Mouse (Mus musculus) kidney, adult 2 months (tissue): ENCODE data around the gene Prox1. TPM values are rescaled to one million over a fixed set of nuclear protein-coding genes. Genes with fewer than 3 reads are reported as not detected.

Experiments
- DNase-seq: peaks from one replicate; pipeline ENCODE4 v3.0.0; 2021
- H3K27ac ChIP-seq: fragments of 200-500 bp; 2 replicates; pipeline ENCODE4 v1.5.1; 2012; ENCODE audit warnings: low read depth, low read length, control low read depth, inconsistent platforms; ENCODE audit not compliant: insufficient read depth
- H3K27me3 ChIP-seq: fragments of 200-500 bp; replicated peaks from 2 replicates; pipeline ENCODE4 v1.6.1; 2012; ENCODE audit warnings: mild to moderate bottlenecking, moderate library complexity, low read length, inconsistent platforms; ENCODE audit not compliant: control insufficient read depth, insufficient read depth
- H3K36me3 ChIP-seq: fragments of 200-500 bp; 2 replicates; pipeline ENCODE4 v1.6.1; 2012; ENCODE audit warnings: mild to moderate bottlenecking, moderate library complexity, low read length, inconsistent platforms; ENCODE audit not compliant: control insufficient read depth, insufficient read depth
- H3K4me1 ChIP-seq: fragments of 200-500 bp; 2 replicates; pipeline ENCODE4 v1.6.1; 2011; ENCODE audit warnings: low read length; ENCODE audit not compliant: control insufficient read depth, insufficient read depth
- H3K4me3 ChIP-seq: fragments of 200-500 bp; 2 replicates; pipeline ENCODE4 v1.5.1; 2011; ENCODE audit warnings: mild to moderate bottlenecking, low read depth, low read length, control low read depth; ENCODE audit not compliant: insufficient read depth
- CTCF ChIP-seq: fragments of 200-500 bp; conservative IDR thresholded peaks from 2 replicates; pipeline ENCODE4 v1.5.1; 2011; ENCODE audit warnings: low read depth, mild to moderate bottlenecking, control low read depth, low read length, moderate library complexity, mixed read lengths; ENCODE audit not compliant: insufficient read depth, insufficient read length
- POLR2A ChIP-seq: fragments of 200-500 bp; IDR thresholded peaks from one replicate; pipeline ENCODE4 v1.6.1; 2011; ENCODE audit warnings: low read depth, low read length, control low read depth
- WGBS: fragments of 180-500 bp; shearing (Covaris S2); methylation state at CpG from one replicate; pipeline ENCODE4 v1.1.7; 2018; 5-methylcytosine and 5-hydroxymethylcytosine counted together
- polyA plus RNA-seq: library from polyadenylated mRNA; depleted of rRNA; stranded (reverse); fragments of >200 nt; gene quantifications from 2 replicates; pipeline ENCODE4 v1.2.3, GENCODE M21; 2012

Prox1 gene
- polyA plus RNA-seq, 1 experiment = 2.7 TPM

DNA sequence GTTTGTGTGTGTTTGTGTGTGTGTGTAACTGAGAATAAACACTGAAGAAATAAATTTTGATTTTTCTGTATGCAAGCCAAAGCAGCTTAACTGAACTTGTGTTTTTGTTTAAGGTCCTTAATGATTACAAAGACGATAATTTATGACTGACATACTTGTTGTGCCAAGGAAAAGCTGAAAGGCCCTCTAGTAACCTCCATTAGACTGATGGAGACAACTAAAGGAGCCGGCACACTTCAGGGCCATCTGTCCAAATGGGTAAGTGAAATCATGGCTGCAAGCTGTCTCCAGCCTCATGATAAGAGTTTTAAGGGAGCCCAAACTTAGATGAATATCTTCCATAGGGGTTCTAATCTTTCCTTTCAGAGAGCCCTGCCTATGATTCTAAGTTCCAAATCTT is 15.5 kb downstream of the Prox1 start:
- no peaks in the 10 kb centered on the region for H3K36me3 ChIP-seq
- no peak for DNase-seq
- 44% methylated on average over 2 of the region's 2 CpGs for WGBS

DNA sequence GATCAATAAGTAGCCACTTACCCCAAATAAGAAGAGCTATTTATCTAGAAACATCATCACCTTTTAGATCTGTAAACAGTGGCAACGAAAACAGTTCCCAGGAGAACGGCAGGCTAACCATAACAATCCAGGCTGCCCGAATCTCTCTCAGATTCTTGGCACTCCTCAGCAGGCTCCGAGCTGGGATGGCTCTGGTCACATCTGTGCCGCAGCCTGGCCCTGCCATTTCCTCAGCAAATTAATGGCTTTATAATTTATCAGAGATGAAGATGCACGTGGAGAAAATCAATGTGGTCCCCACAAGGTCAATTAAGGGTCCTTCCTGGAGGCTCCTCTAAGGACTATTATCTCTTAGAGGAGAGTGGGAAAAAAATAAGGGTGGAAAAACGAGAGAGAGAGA is 16.2 kb downstream of the Prox1 start:
- Histone ChIP-seq H3K36me3 (no peaks in the 10 kb centered on the region), H3K27me3 (no peaks in the 10 kb centered on the region; the same call in 1 of the 2 replicates), H3K4me3 (no peak overlapping the region), H3K4me1 (no peaks in the 10 kb centered on the region), H3K27ac (no peak overlapping the region)
- no peak for DNase-seq
- 39% methylated on average over 7 of the region's 7 CpGs for WGBS
- no peak for TF ChIP-seq CTCF
- no peak for TF ChIP-seq POLR2A

More for the DNA sequence above, 15.5 kb downstream of the Prox1 start:
- Histone ChIP-seq H3K27ac (no peak overlapping the region), H3K27me3 (no peaks in the 10 kb centered on the region; the same call in 1 of the 2 replicates), H3K4me3 (no peak overlapping the region), H3K4me1 (no peaks in the 10 kb centered on the region)
- TF ChIP-seq POLR2A (no peak), CTCF (no peak)

DNA sequence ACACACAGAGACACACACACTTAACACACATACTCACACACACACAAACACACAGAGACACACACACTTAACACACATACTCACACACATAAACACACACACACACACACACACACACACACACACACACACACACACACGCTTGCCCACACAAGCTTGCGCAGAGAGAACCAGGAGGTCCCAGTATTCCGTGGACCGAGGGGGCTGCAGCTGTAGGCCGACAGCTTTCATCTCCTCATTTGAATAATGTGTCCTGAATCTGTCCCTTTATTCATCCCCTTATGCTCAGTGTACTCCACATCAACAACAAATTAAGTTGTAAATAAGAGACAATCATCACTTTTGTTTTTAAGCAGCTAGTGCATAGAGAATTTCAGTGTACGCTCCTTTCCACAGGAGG is 17.9 kb downstream of the Prox1 start:
- no peak for DNase-seq
- 95% methylated on average over 6 of the region's 6 CpGs for WGBS

DNA sequence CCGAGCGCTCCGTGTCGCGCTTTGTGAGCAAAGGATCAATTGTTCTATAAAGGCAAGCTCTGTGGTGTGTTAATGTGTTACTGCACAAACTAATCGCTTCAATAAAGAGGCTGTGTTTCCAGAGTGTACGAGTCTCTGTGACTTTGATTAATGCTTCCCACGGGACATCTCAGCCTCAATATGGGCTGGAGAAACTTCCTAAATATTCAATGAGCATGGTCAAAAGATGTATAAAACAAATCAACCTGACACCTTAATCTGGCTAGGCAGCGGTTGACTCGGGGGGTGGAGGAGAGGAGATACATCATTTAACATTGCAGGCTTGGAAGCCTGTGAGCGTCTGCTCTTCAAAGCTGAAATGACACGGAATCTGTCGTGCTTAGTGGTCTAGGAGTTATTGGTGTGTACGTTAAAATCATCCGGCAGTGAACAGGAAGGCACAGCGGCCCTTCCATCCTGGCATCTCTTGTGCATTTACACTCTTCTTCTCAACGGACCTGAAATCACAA is 21.2 kb downstream of the Prox1 start:
- Histone ChIP-seq H3K27ac (no peak overlapping the region), H3K4me3 (no peak overlapping the region), H3K4me1 (no peaks in the 10 kb centered on the region), H3K36me3 (no peaks in the 10 kb centered on the region), H3K27me3 (no peaks in the 10 kb centered on the region)
- TF ChIP-seq CTCF (no peak), POLR2A (no peak)
- WGBS = 32% methylated on average over 17 of the region's 17 CpGs
- no peak for DNase-seq

More for the DNA sequence above, 17.9 kb downstream of the Prox1 start:
- Histone ChIP-seq H3K36me3 (no peaks in the 10 kb centered on the region), H3K27ac (no peak overlapping the region), H3K4me1 (no peaks in the 10 kb centered on the region), H3K4me3 (no peak overlapping the region), H3K27me3 (no peaks in the 10 kb centered on the region; the same call in 1 of the 2 replicates)
- TF ChIP-seq CTCF = no peak

DNA sequence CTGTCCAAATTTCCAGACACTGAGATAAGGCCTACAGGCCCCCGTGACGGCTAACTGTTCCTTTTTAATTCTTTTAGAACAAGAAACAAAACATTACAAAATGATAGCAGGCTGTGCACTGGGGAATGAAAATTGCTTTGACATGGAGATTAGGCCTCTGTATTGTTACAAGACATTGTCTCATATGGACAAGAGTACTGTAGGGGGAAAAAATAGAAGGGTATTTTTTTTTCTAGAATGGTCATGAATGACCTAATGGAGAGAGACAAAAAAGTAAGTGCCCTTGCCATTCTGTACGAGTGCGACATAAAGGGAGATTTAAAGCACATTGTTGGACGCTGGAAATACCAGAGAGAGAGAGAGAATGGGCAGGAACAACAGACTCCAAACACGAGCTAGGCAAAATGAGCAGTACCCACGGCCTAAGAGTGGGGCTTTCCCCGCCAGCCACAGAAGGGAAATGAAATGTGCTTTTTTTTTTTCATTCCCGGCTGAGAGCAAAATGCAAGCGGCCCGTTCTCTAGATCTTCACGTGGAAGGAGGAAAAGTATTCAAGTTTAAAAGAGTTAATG is 21.8 kb downstream of the Prox1 start:
- 44% methylated on average over 12 of the region's 12 CpGs for WGBS
- Histone ChIP-seq H3K4me1 (no peaks in the 10 kb centered on the region), H3K36me3 (no peaks in the 10 kb centered on the region), H3K27me3 (no peaks in the 10 kb centered on the region), H3K4me3 (no peak overlapping the region), H3K27ac (no peak overlapping the region)
- DNase-seq = no peak
- TF ChIP-seq POLR2A (no peak), CTCF (no peak)

DNA sequence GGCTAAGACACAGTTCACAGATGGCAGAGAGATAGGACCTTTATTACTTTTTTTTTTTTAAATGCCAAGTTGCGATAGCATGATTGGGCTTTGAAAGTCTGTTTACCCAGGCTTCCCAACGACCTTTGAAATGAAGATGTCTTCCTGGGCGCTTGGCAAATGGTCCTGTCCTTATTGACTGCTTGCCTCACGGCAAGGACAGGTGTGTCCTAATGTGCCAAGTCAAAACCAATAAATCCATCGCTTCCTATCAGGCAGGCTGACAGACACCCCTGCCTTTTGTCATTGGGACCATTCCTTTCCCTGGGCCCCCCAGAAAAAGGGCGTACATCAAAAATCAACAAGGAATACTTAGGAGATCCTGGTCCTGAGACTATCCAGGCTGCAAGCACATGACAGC is 22.7 kb downstream of the Prox1 start:
- DNase-seq = no peak
- Histone ChIP-seq H3K4me3 (no peak overlapping the region), H3K4me1 (no peaks in the 10 kb centered on the region), H3K27me3 (no peaks in the 10 kb centered on the region), H3K36me3 (no peaks in the 10 kb centered on the region), H3K27ac (no peak overlapping the region)
- TF ChIP-seq CTCF (no peak), POLR2A (no peak)
- WGBS = 87% methylated on average over 6 of the region's 6 CpGs

DNA sequence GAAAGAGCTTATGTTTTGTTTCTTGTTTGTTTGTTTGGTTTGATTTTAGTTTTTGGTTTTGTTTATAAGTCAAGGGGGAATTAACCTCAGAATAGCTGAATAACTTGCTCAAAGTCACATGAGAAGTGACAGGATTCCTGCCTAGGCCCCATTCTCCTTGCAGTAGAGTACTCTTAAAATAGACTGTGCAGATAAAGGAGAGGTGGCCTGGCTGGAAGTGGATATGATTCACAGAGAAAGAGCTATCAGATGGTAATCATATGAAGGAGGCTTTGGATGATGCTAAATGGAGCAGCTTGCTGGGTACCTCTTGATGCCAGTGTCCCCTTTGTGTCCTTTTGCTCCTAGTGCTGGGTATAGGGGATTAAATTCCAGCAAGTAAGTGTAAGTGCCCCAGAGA is 26.1 kb downstream of the Prox1 start:
- Histone ChIP-seq H3K4me1 (no peaks in the 10 kb centered on the region), H3K27me3 (no peaks in the 10 kb centered on the region), H3K27ac (no peak overlapping the region), H3K4me3 (no peak overlapping the region), H3K36me3 (no peaks in the 10 kb centered on the region)
- no peak for TF ChIP-seq CTCF
- no peak for TF ChIP-seq POLR2A
- DNase-seq = no peak

DNA sequence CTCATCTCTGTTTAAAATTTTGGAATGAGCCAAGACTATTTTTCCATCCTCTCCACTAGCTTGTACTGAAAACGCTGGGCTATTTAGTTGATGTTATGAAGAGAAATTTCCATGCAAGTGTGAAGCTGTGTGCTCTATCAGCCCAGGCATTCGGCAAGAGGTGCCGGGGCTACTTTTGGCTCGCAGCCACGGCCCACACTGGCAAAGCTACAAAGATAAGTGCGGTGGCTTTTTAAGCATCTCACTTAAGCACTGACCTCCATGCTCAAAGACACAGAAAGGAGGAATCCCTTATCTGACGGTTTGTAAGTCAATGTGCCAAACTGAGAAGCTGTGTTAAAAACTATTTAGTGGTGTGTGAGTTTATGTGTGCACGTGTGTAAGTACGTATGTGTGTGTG is 26.9 kb downstream of the Prox1 start:
- no peak for DNase-seq
- H3K27ac ChIP-seq = no peak overlapping the region
- no peaks in the 10 kb centered on the region for H3K27me3 ChIP-seq
- TF ChIP-seq CTCF (no peak), POLR2A (no peak)
- 89% methylated on average over 9 of the region's 9 CpGs for WGBS
- H3K4me3 ChIP-seq = no peak overlapping the region
- no peaks in the 10 kb centered on the region for H3K4me1 ChIP-seq
- H3K36me3 ChIP-seq = no peaks in the 10 kb centered on the region
